Mouse (Mus musculus) CH12.LX (cell line): ENCODE results near the gene Cacna1s.

ENCODE experiments used
- CTCF ChIP-seq, 2 experiments: IDR thresholded peaks in 1 of 2; conservative IDR thresholded peaks in 1 of 2; 2 replicates each; pipeline ENCODE4 v1.5.1; 2011 to 2012; ENCODE audit warnings: low read depth in 2 of 2, low read length in 2 of 2, improper control_type of control experiment in 1 of 2, inconsistent platforms in 1 of 2, mild to moderate bottlenecking in 1 of 2, moderate library complexity in 1 of 2
- EP300 ChIP-seq: IDR thresholded peaks from 2 replicates; pipeline ENCODE4 v1.6.1; 2011; ENCODE audit warnings: low read length, improper control_type of control experiment
- ETS1 ChIP-seq: conservative IDR thresholded peaks from 2 replicates; pipeline ENCODE4 v1.6.1; 2012; ENCODE audit warnings: low read depth, mild to moderate bottlenecking, inconsistent platforms, low read length, improper control_type of control experiment, moderate library complexity
- KAT2A ChIP-seq: IDR thresholded peaks from 2 replicates; pipeline ENCODE4 v1.6.1; 2012; ENCODE audit warnings: low read length, improper control_type of control experiment, inconsistent platforms; ENCODE audit not compliant: insufficient replicate concordance
- POLR2A ChIP-seq: IDR thresholded peaks from 2 replicates; pipeline ENCODE4 v1.6.1; 2011; ENCODE audit warnings: low read depth, mild to moderate bottlenecking, improper control_type of control experiment, low read length
- SIN3A ChIP-seq: IDR thresholded peaks from 2 replicates; pipeline ENCODE4 v1.6.1; 2012; ENCODE audit warnings: low read length, improper control_type of control experiment, inconsistent platforms
- TCF12 ChIP-seq: IDR thresholded peaks from 2 replicates; pipeline ENCODE4 v1.6.1; 2014; ENCODE audit warnings: low read depth, mild to moderate bottlenecking, inconsistent platforms, low read length, improper control_type of control experiment
- ZNF384 ChIP-seq: IDR thresholded peaks from 2 replicates; pipeline ENCODE4 v1.6.1; 2012; ENCODE audit warnings: low read depth, low read length, improper control_type of control experiment, inconsistent platforms

DNA sequence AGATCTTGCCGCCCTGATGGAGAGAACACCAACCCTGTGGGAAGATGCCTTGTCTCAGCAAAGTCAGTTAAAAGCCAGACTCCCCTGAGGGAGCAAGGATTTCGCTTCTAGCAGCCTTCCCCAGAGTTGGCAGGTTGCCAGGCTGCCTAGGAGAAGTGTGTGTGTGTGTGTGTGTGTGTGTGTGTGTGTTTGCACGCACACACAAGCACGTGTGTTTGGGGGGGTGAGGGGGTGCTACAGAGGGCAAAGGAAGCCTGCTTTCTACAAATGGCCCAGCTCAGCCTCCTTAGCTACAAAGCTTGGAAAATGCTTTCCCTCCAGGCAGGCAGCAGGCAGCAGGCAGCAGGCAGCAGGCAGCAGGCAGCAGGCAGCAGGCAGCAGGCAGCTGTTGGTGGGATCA is 85.0 kb downstream of the Cacna1s start:
- TF ChIP-seq SIN3A (no peak), CTCF (conservative IDR thresholded peaks at IDR 0.05 in 1 of 2, IDR thresholded peaks at IDR 0.05 in 1 of 2; ENCODE audit: low read depth in 2 of 2, low read length in 2 of 2) (no peak), KAT2A (no peak), ZNF384 (no peak), POLR2A (no peak), EP300 (no peak), ETS1 (peak; percentile 34; the same call in 1 of the 2 replicates), TCF12 (no peak)
